Mouse (Mus musculus) heart, embryonic 16.5 days (tissue): Measurements from ENCODE around the gene Wfdc18. TPM values are rescaled to one million over a fixed set of nuclear protein-coding genes. Genes with fewer than 3 reads are reported as not detected.

Experiments
- ATAC-seq: fragments of 200-750 bp; cut with Nextera tagmentation; replicated peaks from 2 replicates; pipeline ENCODE4 v1.8.0; 2017; ENCODE audit warnings: moderate number of reproducible peaks; ENCODE audit not compliant: insufficient read depth, low FRiP score; ENCODE audit errors: extremely low read depth
- H3K27ac ChIP-seq: fragments of 300-500 bp; sonication (generic); 2 replicates; pipeline ENCODE4 v1.5.1; 2014; ENCODE audit warnings: mild to moderate bottlenecking, low read length, control low read depth, moderate library complexity
- H3K27me3 ChIP-seq: fragments of 300-500 bp; sonication (generic); 2 replicates; pipeline ENCODE4 v1.6.1; 2014; ENCODE audit warnings: low read length, mixed read lengths; ENCODE audit not compliant: control insufficient read depth, insufficient read depth
- H3K36me3 ChIP-seq: fragments of 300-500 bp; sonication (generic); 2 replicates; pipeline ENCODE4 v1.6.1; 2014; ENCODE audit not compliant: control insufficient read depth, insufficient read depth
- H3K4me1 ChIP-seq: fragments of 300-500 bp; sonication (generic); 2 replicates; pipeline ENCODE4 v1.6.1; 2014; ENCODE audit warnings: low read length, mixed read lengths; ENCODE audit not compliant: control insufficient read depth, insufficient read depth
- H3K4me2 ChIP-seq: fragments of 300-500 bp; sonication (generic); 2 replicates; pipeline ENCODE4 v1.6.1; 2014; ENCODE audit warnings: low read depth, mild to moderate bottlenecking, control low read depth, low read length
- H3K4me3 ChIP-seq: fragments of 300-500 bp; sonication (generic); 2 replicates; pipeline ENCODE4 v1.5.1; 2014; ENCODE audit warnings: mild to moderate bottlenecking, control low read depth, low read length
- H3K9ac ChIP-seq: fragments of 300-500 bp; sonication (generic); 2 replicates; pipeline ENCODE4 v1.6.1; 2014; ENCODE audit warnings: low read length, control low read depth
- H3K9me3 ChIP-seq: fragments of 300-500 bp; sonication (generic); replicated peaks from 2 replicates; pipeline ENCODE4 v1.6.1; 2016; ENCODE audit warnings: low read length; ENCODE audit not compliant: control insufficient read depth
- WGBS: fragments of 180-500 bp; shearing (Covaris S2); extraction: QIAGEN DNeasy Blood & Tissue Kit; methylation state at CpG from one replicate; pipeline ENCODE4 v1.1.7; 2014; 5-methylcytosine and 5-hydroxymethylcytosine counted together
- polyA plus RNA-seq: library from polyadenylated mRNA; unstranded; fragments of >200 nt; fragmentation: Nextera tagmentation; extraction: Ambion mirVana; gene quantifications from 2 replicates; pipeline ENCODE4 v1.2.1, GENCODE M21; 2015

Wfdc18 gene
- polyA plus RNA-seq, 1 experiment from 2014 or later: 7.0 TPM

GRCm38 (mm10) chr11:83753581-83754181 is 44.9 kb downstream of the Wfdc18 start, which contains the start of gene Heatr6:
Gene Heatr6, plus strand, starts transcription at chr11:83753696.
- Histone ChIP-seq H3K27me3 (peaks cover 16% of the 10 kb centered on the region), H3K36me3 (peaks cover 22% of the 10 kb centered on the region), H3K9ac (peak within 1 kb of the TSS; percentile 92), H3K9me3 (no peaks in the 10 kb centered on the region; the same call in 1 of the 2 replicates), H3K4me2 (peak within 1 kb of the TSS; percentile 88), H3K4me1 (peaks cover 8% of the 10 kb centered on the region), H3K4me3 (peak within 1 kb of the TSS; percentile 97), H3K27ac (peak within 1 kb of the TSS; percentile 82)
- WGBS: under 1% methylated on average over 47 of the region's 47 CpGs
- ATAC-seq: peak; percentile 96

GRCm38 (mm10) chr11:83754227-83754626 is 45.4 kb downstream of the Wfdc18 start:
- Histone ChIP-seq H3K4me2 (peak overlapping the region; percentile 88), H3K27ac (peak overlapping the region; percentile 82), H3K4me3 (peak overlapping the region; percentile 97), H3K36me3 (peaks cover 28% of the 10 kb centered on the region), H3K9me3 (no peaks in the 10 kb centered on the region; the same call in 1 of the 2 replicates), H3K27me3 (peaks cover 13% of the 10 kb centered on the region), H3K9ac (peak overlapping the region; percentile 92), H3K4me1 (peaks cover 8% of the 10 kb centered on the region)
- no peak for ATAC-seq
- WGBS: 8% methylated on average over 8 of the region's 8 CpGs

Other genes with a start within 250 kb of the Wfdc18 start
- gene Mmp28, start 245.9 kb upstream of the Wfdc18 start, polyA plus RNA-seq: 3.5 TPM in 2 replicates
- 8.3 and 9.5 TPM in 2 replicates for gene Taf15, start 235.9 kb upstream of the Wfdc18 start, polyA plus RNA-seq
- 0.07 TPM in 1 of 2 replicates, not detected in the other for gene Heatr9, start 186.8 kb upstream of the Wfdc18 start, polyA plus RNA-seq
- 1.8 and 2.5 TPM in 2 replicates for gene Ccl5, start 178.5 kb upstream of the Wfdc18 start, polyA plus RNA-seq
- gene Ccl9, start 130.4 kb upstream of the Wfdc18 start, polyA plus RNA-seq: 2.1 and 3.6 TPM in 2 replicates
- gene Ccl6, start 115.9 kb upstream of the Wfdc18 start, polyA plus RNA-seq: 5.5 and 7.8 TPM in 2 replicates
- gene Rpl9-ps1, start 63.4 kb upstream of the Wfdc18 start, polyA plus RNA-seq: not detected in 2 replicates
- gene Ccl3, start 59.7 kb upstream of the Wfdc18 start, polyA plus RNA-seq: 0.67 and 1.0 TPM in 2 replicates
- gene Ccl4, start 46.4 kb upstream of the Wfdc18 start, polyA plus RNA-seq: 0.46 and 0.80 TPM in 2 replicates
- gene Wfdc17, start 5.0 kb upstream of the Wfdc18 start, polyA plus RNA-seq: 1.5 and 1.6 TPM in 2 replicates
- gene Wfdc21, start 37.9 kb downstream of the Wfdc18 start, polyA plus RNA-seq: 0.80 and 1.4 TPM in 2 replicates
- gene Heatr6, start 44.7 kb downstream of the Wfdc18 start, polyA plus RNA-seq: 13.8 and 14.6 TPM in 2 replicates
- gene Hnf1b, start 141.0 kb downstream of the Wfdc18 start, polyA plus RNA-seq: 0.21 and 1.2 TPM in 2 replicates
- 18.7 and 19.3 TPM in 2 replicates for gene Ddx52, start 233.0 kb downstream of the Wfdc18 start, polyA plus RNA-seq